Mouse (Mus musculus) heart, embryonic 14.5 days (tissue): ENCODE results near the gene Ttc23. TPM values are rescaled to one million over a fixed set of nuclear protein-coding genes. Genes with fewer than 3 reads are reported as not detected.

Experiments
- ATAC-seq: fragments of 200-750 bp; cut with Nextera tagmentation; 2 replicates; pipeline ENCODE4 v1.8.0; 2017; ENCODE audit warnings: low read depth, moderate TSS enrichment; ENCODE audit not compliant: insufficient number of reproducible peaks, insufficient read depth, low FRiP score
- H3K27ac ChIP-seq, 2 experiments: fragments of 200-500 bp in 1 of 2; fragments of 300-500 bp in 1 of 2; sonication (generic) in 1 of 2; replicated peaks in 1 of 2; 2 replicates each; pipeline ENCODE4 v1.5.1; 2012 to 2014; ENCODE audit warnings: low read depth in 2 of 2, low read length in 2 of 2, control low read depth in 1 of 2, mild to moderate bottlenecking in 1 of 2, mixed read lengths in 1 of 2; ENCODE audit not compliant: control insufficient read depth in 1 of 2, insufficient read depth in 1 of 2
- H3K27me3 ChIP-seq: fragments of 300-500 bp; sonication (generic); 2 replicates; pipeline ENCODE4 v1.6.1; 2014; ENCODE audit warnings: mild to moderate bottlenecking, low read length, control low read depth; ENCODE audit not compliant: control insufficient read depth, insufficient read depth
- H3K36me3 ChIP-seq: fragments of 300-500 bp; sonication (generic); 2 replicates; pipeline ENCODE4 v1.6.1; 2014; ENCODE audit warnings: mild to moderate bottlenecking, control low read depth, low read length, mixed read lengths; ENCODE audit not compliant: control insufficient read depth, insufficient read depth
- H3K4me1 ChIP-seq, 2 experiments: fragments of 200-500 bp in 1 of 2; fragments of 300-500 bp in 1 of 2; sonication (generic) in 1 of 2; 2 replicates each; pipeline ENCODE4 v1.6.1; 2012 to 2014; ENCODE audit warnings: low read length in 2 of 2, control low read depth in 1 of 2, mixed read lengths in 1 of 2; ENCODE audit not compliant: control insufficient read depth in 2 of 2, insufficient read depth in 2 of 2
- H3K4me2 ChIP-seq: fragments of 300-500 bp; sonication (generic); 2 replicates; pipeline ENCODE4 v1.6.1; 2014; ENCODE audit warnings: mild to moderate bottlenecking, low read length
- H3K4me3 ChIP-seq, 2 experiments: fragments of 200-500 bp in 1 of 2; fragments of 300-500 bp in 1 of 2; sonication (generic) in 1 of 2; 2 replicates each; pipeline ENCODE4 v1.5.1; 2012 to 2014; ENCODE audit warnings: low read length in 2 of 2, mild to moderate bottlenecking in 2 of 2, control low read depth in 1 of 2, low read depth in 1 of 2, moderate library complexity in 1 of 2; ENCODE audit not compliant: control insufficient read depth in 1 of 2, insufficient read depth in 1 of 2
- H3K9ac ChIP-seq: fragments of 300-500 bp; sonication (generic); 2 replicates; pipeline ENCODE4 v1.6.1; 2014; ENCODE audit warnings: mild to moderate bottlenecking, low read length
- H3K9me3 ChIP-seq: fragments of 300-500 bp; sonication (generic); 2 replicates; pipeline ENCODE4 v1.6.1; 2016; ENCODE audit warnings: low read length, control low read depth; ENCODE audit not compliant: control insufficient read depth
- WGBS: fragments of 180-500 bp; shearing (Covaris S2); extraction: QIAGEN DNeasy Blood & Tissue Kit; methylation state at CpG from one replicate; pipeline ENCODE4 v1.1.7; 2014; 5-methylcytosine and 5-hydroxymethylcytosine counted together
- polyA plus RNA-seq: library from polyadenylated mRNA; unstranded; fragments of >200 nt; fragmentation: Nextera tagmentation; extraction: Ambion mirVana; gene quantifications from 2 replicates; pipeline ENCODE4 v1.2.1, GENCODE M21; 2014

Gene Ttc23
- polyA plus RNA-seq, 1 experiment from 2014 or later: 20.9 TPM

- Histone ChIP-seq H3K4me3 (no peak overlapping the region), H3K27ac (no peak overlapping the region), H3K4me2 (no peak overlapping the region), H3K36me3 (0 out of 2 replicates have a peak, but pooled peaks cover 13% of the 10 kb centered on the region), H3K27me3 (no peaks in the 10 kb centered on the region), H3K9me3 (no peaks in the 10 kb centered on the region), H3K9ac (no peak overlapping the region), H3K4me1 (peaks cover 15 to 25% of the 10 kb centered on the region in 2 experiments)
- 85% methylated on average over 23 of the region's 23 CpGs for WGBS
- 0 out of 2 replicates have a peak, but pooled peaks have one; percentile 8 for ATAC-seq
Observed at GRCm38 (mm10) chr7:67692791-67693538, 45.8 kb downstream of the Ttc23 start.

DNA sequence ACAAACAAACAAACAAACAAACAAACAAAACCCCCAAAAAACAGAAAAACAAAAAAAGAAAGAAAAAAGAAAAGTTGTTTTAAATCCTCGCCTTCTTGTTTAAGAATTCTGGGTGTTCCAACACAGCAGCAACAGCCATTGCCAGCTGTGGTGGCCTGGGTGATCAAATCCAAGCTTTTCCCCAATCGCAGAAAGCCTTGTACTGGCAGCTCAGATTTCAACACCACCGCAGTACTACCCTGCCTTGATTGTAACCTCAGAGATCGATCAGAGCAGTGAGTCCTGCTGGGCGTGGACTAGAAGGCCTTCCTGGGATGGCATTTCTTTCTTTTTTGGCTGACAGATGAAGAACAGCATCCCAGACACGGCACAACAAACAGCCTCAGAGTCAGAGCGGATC is 48.7 kb downstream of the Ttc23 start:
- no peaks in the 10 kb centered on the region for H3K27me3 ChIP-seq
- no peak for ATAC-seq
- peaks cover 22% of the 10 kb centered on the region for H3K36me3 ChIP-seq
- 78% methylated on average over 7 of the region's 7 CpGs for WGBS
- peaks cover 18 to 19% of the 10 kb centered on the region in 2 experiments for H3K4me1 ChIP-seq
- no peak overlapping the region for H3K27ac ChIP-seq
- no peak overlapping the region for H3K9ac ChIP-seq
- H3K9me3 ChIP-seq: no peaks in the 10 kb centered on the region
- H3K4me3 ChIP-seq: no peak overlapping the region
- no peak overlapping the region for H3K4me2 ChIP-seq

- Histone ChIP-seq H3K27me3 (no peaks in the 10 kb centered on the region), H3K4me3 (no peak overlapping the region), H3K27ac (no peak overlapping the region), H3K9ac (no peak overlapping the region), H3K4me1 (peaks cover 8 to 13% of the 10 kb centered on the region in 2 experiments; a peak in 3 of 4 replicates), H3K4me2 (no peak overlapping the region), H3K9me3 (no peaks in the 10 kb centered on the region), H3K36me3 (peaks cover 22% of the 10 kb centered on the region)
- WGBS: 83% methylated on average over 28 of the region's 28 CpGs
- ATAC-seq: no peak
Observed at GRCm38 (mm10) chr7:67697892-67698630, 50.9 kb downstream of the Ttc23 start.

DNA sequence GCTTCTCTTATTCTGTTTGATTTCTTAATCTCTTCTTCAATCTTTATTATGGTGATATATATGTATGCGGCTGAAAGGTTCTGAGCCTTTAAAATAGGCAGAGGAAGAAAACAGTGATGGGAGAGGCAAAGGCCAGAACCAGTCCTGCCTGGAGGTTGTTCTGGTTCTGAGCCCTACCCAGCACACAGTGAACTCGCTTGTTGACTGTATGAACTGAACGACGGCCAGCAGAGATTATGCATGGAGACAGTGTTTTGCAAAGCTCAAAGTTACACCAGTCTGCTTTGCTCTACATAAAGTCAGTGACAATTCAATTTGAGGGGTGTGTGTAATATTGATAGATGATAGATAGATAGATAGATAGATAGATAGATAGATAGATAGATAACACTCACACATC is 52.1 kb downstream of the Ttc23 start:
- WGBS: 89% methylated on average over 4 of the region's 4 CpGs
- no peaks in the 10 kb centered on the region for H3K9me3 ChIP-seq

GRCm38 (mm10) chr7:67700846-67701245 is 53.6 kb downstream of the Ttc23 start:
- H3K27ac ChIP-seq: peak overlapping the region; percentile 40 to 71; a peak in 2 of 4 replicates
- ATAC-seq: 0 out of 2 replicates have a peak, but pooled peaks have one; percentile 8
- no peak overlapping the region for H3K4me2 ChIP-seq
- H3K4me3 ChIP-seq: no peak overlapping the region
- H3K9me3 ChIP-seq: no peaks in the 10 kb centered on the region
- no peaks in the 10 kb centered on the region for H3K27me3 ChIP-seq
- peaks cover 8 to 20% of the 10 kb centered on the region in 2 experiments for H3K4me1 ChIP-seq
- peaks cover 22% of the 10 kb centered on the region for H3K36me3 ChIP-seq
- H3K9ac ChIP-seq: no peak overlapping the region

More for the DNA sequence above, 52.1 kb downstream of the Ttc23 start:
- Histone ChIP-seq H3K4me3 (no peak overlapping the region), H3K27ac (no peak overlapping the region), H3K9ac (no peak overlapping the region), H3K4me2 (no peak overlapping the region), H3K4me1 (peaks cover 8 to 15% of the 10 kb centered on the region in 2 experiments), H3K27me3 (no peaks in the 10 kb centered on the region), H3K36me3 (peaks cover 22% of the 10 kb centered on the region)
- no peak for ATAC-seq

- Histone ChIP-seq H3K4me2 (no peak overlapping the region), H3K4me1 (peaks cover 8 to 20% of the 10 kb centered on the region in 2 experiments), H3K36me3 (peaks cover 19% of the 10 kb centered on the region), H3K27me3 (no peaks in the 10 kb centered on the region), H3K4me3 (no peak overlapping the region), H3K9ac (no peak overlapping the region), H3K27ac (peak overlapping the region; percentile 40 to 71), H3K9me3 (no peaks in the 10 kb centered on the region)
- 44% methylated on average over 17 of the region's 17 CpGs for WGBS
- no peak; the same call in 1 of the 2 replicates for ATAC-seq
Observed at GRCm38 (mm10) chr7:67701252-67701914, 54.2 kb downstream of the Ttc23 start.

DNA sequence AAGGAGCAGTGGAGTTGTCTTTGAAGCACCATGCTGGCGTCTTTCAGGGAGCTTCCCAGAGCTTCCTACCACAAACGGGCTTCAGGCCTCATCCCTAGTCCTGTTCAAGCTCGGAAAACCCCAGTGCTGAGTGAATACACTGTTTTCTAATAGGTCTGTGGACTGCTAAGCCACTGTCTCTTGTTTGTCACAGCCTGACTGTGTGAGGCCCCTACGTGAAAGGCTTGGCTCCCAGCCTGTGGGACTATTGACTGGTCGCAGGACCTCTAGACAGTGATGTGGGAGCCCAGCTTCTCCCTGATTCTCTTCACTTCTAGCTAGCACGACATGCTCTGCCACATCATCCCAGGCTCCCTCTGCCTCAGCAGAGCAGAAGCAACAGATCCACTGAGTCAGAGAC is 61.0 kb downstream of the Ttc23 start:
- 66% methylated on average over 6 of the region's 6 CpGs for WGBS
- no peak for ATAC-seq
- peaks cover 37% of the 10 kb centered on the region for H3K36me3 ChIP-seq
- peaks cover 7% of the 10 kb centered on the region for H3K9me3 ChIP-seq
- no peaks in the 10 kb centered on the region for H3K27me3 ChIP-seq
- H3K27ac ChIP-seq: no peak overlapping the region
- H3K9ac ChIP-seq: no peak overlapping the region
- peaks cover 12 to 15% of the 10 kb centered on the region in 2 experiments for H3K4me1 ChIP-seq
- H3K4me3 ChIP-seq: no peak overlapping the region
- H3K4me2 ChIP-seq: no peak overlapping the region
